Mouse (Mus musculus) heart, postnatal 0 days (tissue): ENCODE results near the gene Gpatch8. TPM values are rescaled to one million over a fixed set of nuclear protein-coding genes. Genes with fewer than 3 reads are reported as not detected.

Source experiments
- ATAC-seq: fragments of 200-750 bp; cut with Nextera tagmentation; 2 replicates; pipeline ENCODE4 v1.8.0; 2017; ENCODE audit warnings: low read depth, moderate number of reproducible peaks, moderate library complexity; ENCODE audit not compliant: insufficient read depth
- DNase-seq: peaks from one replicate; pipeline ENCODE4 v3.0.0-alpha.2; 2016; ENCODE audit warnings: low spot score
- H3K27ac ChIP-seq: fragments of 300-500 bp; sonication (generic); 2 replicates; pipeline ENCODE4 v1.5.1; 2014; ENCODE audit warnings: low read depth, mild to moderate bottlenecking
- H3K27me3 ChIP-seq: fragments of 300-500 bp; sonication (generic); 2 replicates; pipeline ENCODE4 v1.6.1; 2014; ENCODE audit warnings: low read length, mixed read lengths; ENCODE audit not compliant: control insufficient read depth, insufficient read depth
- H3K36me3 ChIP-seq: fragments of 300-500 bp; sonication (generic); replicated peaks from 2 replicates; pipeline ENCODE4 v1.6.1; 2014; ENCODE audit warnings: low read length, mixed read lengths; ENCODE audit not compliant: control insufficient read depth, insufficient read depth
- H3K4me1 ChIP-seq: fragments of 300-500 bp; sonication (generic); 2 replicates; pipeline ENCODE4 v1.6.1; 2014; ENCODE audit warnings: antibody characterized with exemption; ENCODE audit not compliant: control insufficient read depth, insufficient read depth
- H3K4me2 ChIP-seq: fragments of 300-500 bp; sonication (generic); 2 replicates; pipeline ENCODE4 v1.6.1; 2014; ENCODE audit warnings: low read depth, mild to moderate bottlenecking, low read length, moderate library complexity
- H3K4me3 ChIP-seq: fragments of 300-500 bp; sonication (generic); 2 replicates; pipeline ENCODE4 v1.5.1; 2014; ENCODE audit warnings: low read depth, low read length
- H3K9ac ChIP-seq: fragments of 300-500 bp; sonication (generic); replicated peaks from 2 replicates; pipeline ENCODE4 v1.6.1; 2014; ENCODE audit warnings: low read depth, low read length, mixed read lengths
- H3K9me3 ChIP-seq: fragments of 300-500 bp; sonication (generic); replicated peaks from 2 replicates; pipeline ENCODE4 v1.6.1; 2016; ENCODE audit warnings: low read length; ENCODE audit not compliant: control insufficient read depth
- CTCF ChIP-seq: IDR thresholded peaks from 2 replicates; pipeline ENCODE4 v1.5.1; 2016; ENCODE audit warnings: antibody characterized with exemption, control low read depth, low read depth
- EP300 ChIP-seq: IDR thresholded peaks from 2 replicates; pipeline ENCODE4 v1.6.1; 2016; ENCODE audit warnings: antibody characterized with exemption, low read depth
- WGBS: fragments of 180-500 bp; shearing (Covaris S2); extraction: QIAGEN DNeasy Blood & Tissue Kit; methylation state at CpG from one replicate; pipeline ENCODE4 v1.1.7; 2014; 5-methylcytosine and 5-hydroxymethylcytosine counted together
- polyA plus RNA-seq: library from polyadenylated mRNA; unstranded; fragments of >200 nt; fragmentation: Nextera tagmentation; extraction: Ambion mirVana; gene quantifications from 2 replicates; pipeline ENCODE4 v1.2.1, GENCODE M21; 2015
- total RNA-seq: library from RNA; depleted of rRNA; stranded (reverse); fragments of >200 nt; gene quantifications from 2 replicates; pipeline ENCODE4 v1.2.3, GENCODE M21; 2014; ENCODE audit warnings: low replicate concordance

The Gpatch8 gene
- total and polyA plus RNA-seq, 2 experiments from 2014 or later, result 25.8 to 40.8 TPM

GRCm38 (mm10) chr11:102460541-102460940, 95.7 kb downstream of the Gpatch8 start:
- Histone ChIP-seq H3K4me3 (no peak overlapping the region), H3K27me3 (no peaks in the 10 kb centered on the region), H3K9ac (no peak overlapping the region), H3K36me3 (no peaks in the 10 kb centered on the region), H3K9me3 (no peaks in the 10 kb centered on the region), H3K4me2 (no peak overlapping the region), H3K4me1 (peaks cover 6% of the 10 kb centered on the region; the same call in 1 of the 2 replicates), H3K27ac (no peak overlapping the region)
- no peak for ATAC-seq
- no peak for TF ChIP-seq CTCF
- TF ChIP-seq EP300, result no peak
- DNase-seq, result no peak
- 45% methylated on average over 16 of the region's 16 CpGs for WGBS

GRCm38 (mm10) chr11:102455740-102456396, 100.3 kb downstream of the Gpatch8 start:
- H3K4me3 ChIP-seq, result peak overlapping the region; percentile 54
- H3K4me2 ChIP-seq, result peak overlapping the region; percentile 92
- H3K4me1 ChIP-seq, result peaks cover 7% of the 10 kb centered on the region; the same call in 1 of the 2 replicates
- DNase-seq (peak; percentile 68), ATAC-seq (peak; percentile 89)
- no peaks in the 10 kb centered on the region for H3K27me3 ChIP-seq
- no peaks in the 10 kb centered on the region for H3K9me3 ChIP-seq
- WGBS, result under 1% methylated on average over 40 of the region's 40 CpGs
- H3K9ac ChIP-seq, result peak overlapping the region; percentile 56; the same call in 1 of the 2 replicates
- TF ChIP-seq EP300 (no peak), CTCF (peak; percentile 47)
- H3K27ac ChIP-seq, result no peak overlapping the region
- H3K36me3 ChIP-seq, result no peaks in the 10 kb centered on the region

GRCm38 (mm10) chr11:102453131-102453530, 103.1 kb downstream of the Gpatch8 start:
- H3K9me3 ChIP-seq, result no peaks in the 10 kb centered on the region
- H3K4me1 ChIP-seq, result peaks cover 13% of the 10 kb centered on the region
- no peak overlapping the region for H3K4me3 ChIP-seq
- WGBS, result 34% methylated on average over 10 of the region's 10 CpGs
- no peak for TF ChIP-seq CTCF
- TF ChIP-seq EP300, result no peak
- no peak overlapping the region for H3K4me2 ChIP-seq
- DNase-seq (no peak), ATAC-seq (no peak)
- no peaks in the 10 kb centered on the region for H3K36me3 ChIP-seq
- H3K27me3 ChIP-seq, result 0 out of 2 replicates have a peak, but pooled peaks cover 6% of the 10 kb centered on the region
- no peak overlapping the region for H3K9ac ChIP-seq
- no peak overlapping the region for H3K27ac ChIP-seq

GRCm38 (mm10) chr11:102449043-102450008, 106.9 kb downstream of the Gpatch8 start:
- Histone ChIP-seq H3K4me1 (peaks cover 34% of the 10 kb centered on the region), H3K9ac (no peak overlapping the region)
- 47% methylated on average over 17 of the region's 17 CpGs for WGBS

GRCm38 (mm10) chr11:102448327-102448726, 107.9 kb downstream of the Gpatch8 start:
- 0 out of 2 replicates have a peak, but pooled peaks cover 7% of the 10 kb centered on the region for H3K27me3 ChIP-seq
- H3K4me3 ChIP-seq, result no peak overlapping the region
- DNase-seq, result no peak
- H3K27ac ChIP-seq, result no peak overlapping the region
- 18% methylated on average over 8 of the region's 8 CpGs for WGBS
- no peaks in the 10 kb centered on the region for H3K9me3 ChIP-seq
- H3K9ac ChIP-seq, result no peak overlapping the region
- H3K4me1 ChIP-seq, result peaks cover 40% of the 10 kb centered on the region
- ATAC-seq, result no peak
- H3K36me3 ChIP-seq, result no peaks in the 10 kb centered on the region
- H3K4me2 ChIP-seq, result no peak overlapping the region; the same call in 1 of the 2 replicates
- no peak for TF ChIP-seq EP300
- no peak for TF ChIP-seq CTCF

More at GRCm38 (mm10) chr11:102449043-102450008, 106.9 kb downstream of the Gpatch8 start:
- no peak for DNase-seq
- no peak for TF ChIP-seq EP300
- TF ChIP-seq CTCF, result no peak
- H3K4me3 ChIP-seq, result no peak overlapping the region
- H3K4me2 ChIP-seq, result no peak overlapping the region
- no peaks in the 10 kb centered on the region for H3K36me3 ChIP-seq
- no peak for ATAC-seq
- 0 out of 2 replicates have a peak, but pooled peaks cover 7% of the 10 kb centered on the region for H3K27me3 ChIP-seq
- H3K9me3 ChIP-seq, result no peaks in the 10 kb centered on the region
- no peak overlapping the region for H3K27ac ChIP-seq
